Mouse (Mus musculus): ENCODE data around the gene Methig1. TPM values are rescaled to one million over a fixed set of nuclear protein-coding genes. Genes with fewer than 3 reads are reported as not detected.
A peak's percentile ranks its signal among the peaks of the same experiment; 100 is the strongest.

The Methig1 gene
- total and polyA plus RNA-seq, 3 experiments: not detected

- Histone ChIP-seq H3K36me3 (ENCODE audit: control insufficient read depth in 1 of 2, insufficient read depth in 2 of 2, low read length in 2 of 2) (peaks cover 21 to 34% of the 10 kb centered on the region in 2 experiments), H3K4me1 (ENCODE audit: control insufficient read depth in 1 of 2, insufficient read depth in 2 of 2, low read length in 2 of 2) (peaks cover 7 to 26% of the 10 kb centered on the region in 2 experiments), H3K27ac (ENCODE audit: control insufficient read depth, low read depth, low read length) (no peak overlapping the region), H3K27me3 (ENCODE audit: control insufficient read depth in 1 of 2, insufficient read depth in 2 of 2, low read length in 2 of 2) (no peaks in the 10 kb centered on the region), H3K79me2 (ENCODE audit: control insufficient read depth, insufficient read depth, low read length, poor library complexity) (peaks cover 53% of the 10 kb centered on the region), H3K4me3 (ENCODE audit: control insufficient read depth in 1 of 2, insufficient read depth in 1 of 2, low read depth in 2 of 2, low read length in 2 of 2) (no peak overlapping the region), H3K9ac (ENCODE audit: control insufficient read depth, low read depth, low read length, poor library complexity, severe bottlenecking) (no peak overlapping the region), H3K9me3 (replicated peaks; ENCODE audit: insufficient read depth, low read length) (no peaks in the 10 kb centered on the region)
- TF ChIP-seq CTCF (IDR thresholded peaks at IDR 0.05 in 2 of 3, conservative IDR thresholded peaks at IDR 0.05 in 1 of 3; ENCODE audit: control insufficient read depth in 1 of 3, insufficient read depth in 1 of 3, low read depth in 2 of 3, low read length in 3 of 3, poor library complexity in 1 of 3, severe bottlenecking in 1 of 3): 0 out of 6 replicates have a peak, but pooled peaks of 1 of the 3 experiments have one; percentile 1
- TF ChIP-seq USF1 (IDR thresholded peaks at IDR 0.05; ENCODE audit: low read depth, low read length): no peak
- DNase-seq (ENCODE audit: low read depth, low spot score): no peak
Observed at GRCm38 (mm10) chr15:100411731-100412130, 58.8 kb downstream of the Methig1 start.

- no peak overlapping the region for H3K9ac ChIP-seq (ENCODE audit: control insufficient read depth, low read depth, low read length, poor library complexity, severe bottlenecking)
- H3K79me2 ChIP-seq (ENCODE audit: control insufficient read depth, insufficient read depth, low read length, poor library complexity): peaks cover 67% of the 10 kb centered on the region
- H3K4me1 ChIP-seq (ENCODE audit: control insufficient read depth in 1 of 2, insufficient read depth in 2 of 2, low read length in 2 of 2): peaks cover 14 to 36% of the 10 kb centered on the region in 2 experiments
- TF ChIP-seq EP300 (IDR thresholded peaks at IDR 0.05; ENCODE audit: low read depth in 1 of 2, low read length in 2 of 2) (no peak), ZC3H11A (IDR thresholded peaks at IDR 0.05; ENCODE audit: low read depth, low read length) (no peak)
- no peak overlapping the region for H3K27ac ChIP-seq (ENCODE audit: control insufficient read depth, low read depth, low read length)
- no peak overlapping the region for H3K4me3 ChIP-seq (ENCODE audit: control insufficient read depth in 1 of 2, insufficient read depth in 1 of 2, low read depth in 2 of 2, low read length in 2 of 2)
- H3K9me3 ChIP-seq (replicated peaks; ENCODE audit: insufficient read depth, low read length): no peaks in the 10 kb centered on the region
- no peak for DNase-seq (ENCODE audit: low read depth, low spot score)
- no peaks in the 10 kb centered on the region for H3K27me3 ChIP-seq (ENCODE audit: control insufficient read depth in 1 of 2, insufficient read depth in 2 of 2, low read length in 2 of 2)
- peaks cover 29 to 30% of the 10 kb centered on the region in 2 experiments for H3K36me3 ChIP-seq (ENCODE audit: control insufficient read depth in 1 of 2, insufficient read depth in 2 of 2, low read length in 2 of 2)
Observed at GRCm38 (mm10) chr15:100413306-100413705, 60.4 kb downstream of the Methig1 start.

- H3K27me3 ChIP-seq (ENCODE audit: control insufficient read depth in 1 of 2, insufficient read depth in 2 of 2, low read length in 2 of 2): no peaks in the 10 kb centered on the region
- peaks cover 73% of the 10 kb centered on the region for H3K79me2 ChIP-seq (ENCODE audit: control insufficient read depth, insufficient read depth, low read length, poor library complexity)
- DNase-seq (ENCODE audit: low read depth, low spot score): no peak
- H3K27ac ChIP-seq (ENCODE audit: control insufficient read depth, low read depth, low read length): no peak overlapping the region
- H3K36me3 ChIP-seq (ENCODE audit: control insufficient read depth in 1 of 2, insufficient read depth in 2 of 2, low read length in 2 of 2): peaks cover 27 to 37% of the 10 kb centered on the region in 2 experiments
- H3K4me3 ChIP-seq (ENCODE audit: control insufficient read depth in 1 of 2, insufficient read depth in 1 of 2, low read depth in 2 of 2, low read length in 2 of 2): no peak overlapping the region
- H3K9ac ChIP-seq (ENCODE audit: control insufficient read depth, low read depth, low read length, poor library complexity, severe bottlenecking): no peak overlapping the region
- H3K4me1 ChIP-seq (ENCODE audit: control insufficient read depth in 1 of 2, insufficient read depth in 2 of 2, low read length in 2 of 2): peaks cover 21 to 41% of the 10 kb centered on the region in 2 experiments
- no peaks in the 10 kb centered on the region for H3K9me3 ChIP-seq (replicated peaks; ENCODE audit: insufficient read depth, low read length)
- TF ChIP-seq TAL1 (IDR thresholded peaks at IDR 0.05; ENCODE audit: low read length) (no peak), MEF2A (IDR thresholded peaks at IDR 0.05; ENCODE audit: extremely low read depth, insufficient replicate concordance, low read depth, low read length, poor library complexity, severe bottlenecking) (no peak), ZKSCAN1 (IDR thresholded peaks at IDR 0.05; ENCODE audit: low read depth, low read length) (no peak), KAT2A (conservative IDR thresholded peaks at IDR 0.05; ENCODE audit: low read depth, low read length) (no peak), BHLHE40 (IDR thresholded peaks at IDR 0.05; ENCODE audit: borderline replicate concordance, low read depth, low read length) (no peak)
Observed at GRCm38 (mm10) chr15:100414011-100414410, 61.1 kb downstream of the Methig1 start.
